Mouse (Mus musculus) midbrain, embryonic 14.5 days (tissue): ENCODE measurements at regions not wholly inside any gene's neighbourhood (a gene's known extent, or its start where the extent isn't known, plus 50 kb on each side); places are given as distances from the start of the nearest gene placed in this dataset.

Experiments
- ATAC-seq: fragments of 200-750 bp; cut with Nextera tagmentation; 2 replicates; pipeline ENCODE4 v1.8.0; 2017; ENCODE audit warnings: moderate number of reproducible peaks, moderate library complexity; ENCODE audit not compliant: low FRiP score, low TSS enrichment
- DNase-seq: peaks from one replicate; pipeline ENCODE4 v3.0.0-alpha.2; 2015
- H3K27ac ChIP-seq: fragments of 300-500 bp; sonication (generic); replicated peaks from 2 replicates; pipeline ENCODE4 v1.5.1; 2014; ENCODE audit warnings: mild to moderate bottlenecking, low read depth, low read length, moderate library complexity
- H3K27me3 ChIP-seq: fragments of 300-500 bp; sonication (generic); 2 replicates; pipeline ENCODE4 v1.6.1; 2014; ENCODE audit warnings: low read length, control low read depth, mixed read lengths; ENCODE audit not compliant: control insufficient read depth, insufficient read depth
- H3K36me3 ChIP-seq: fragments of 300-500 bp; sonication (generic); 2 replicates; pipeline ENCODE4 v1.6.1; 2014; ENCODE audit warnings: low read length, control low read depth; ENCODE audit not compliant: control insufficient read depth, insufficient read depth
- H3K4me1 ChIP-seq: fragments of 300-500 bp; sonication (generic); 2 replicates; pipeline ENCODE4 v1.6.1; 2014; ENCODE audit warnings: mild to moderate bottlenecking, antibody characterized with exemption, low read length, control low read depth; ENCODE audit not compliant: control insufficient read depth, insufficient read depth
- H3K4me2 ChIP-seq: fragments of 300-500 bp; sonication (generic); 2 replicates; pipeline ENCODE4 v1.6.1; 2014; ENCODE audit warnings: mild to moderate bottlenecking, low read length, moderate library complexity
- H3K4me3 ChIP-seq: fragments of 300-500 bp; sonication (generic); replicated peaks from 2 replicates; pipeline ENCODE4 v1.5.1; 2014; ENCODE audit warnings: low read depth, low read length
- H3K9ac ChIP-seq: fragments of 300-500 bp; sonication (generic); replicated peaks from 2 replicates; pipeline ENCODE4 v1.6.1; 2014; ENCODE audit warnings: mild to moderate bottlenecking, low read length, moderate library complexity
- H3K9me3 ChIP-seq: fragments of 300-500 bp; sonication (generic); 2 replicates; pipeline ENCODE4 v1.6.1; 2016; ENCODE audit warnings: low read length, control low read depth, mixed read lengths; ENCODE audit not compliant: control insufficient read depth
- WGBS: fragments of 180-500 bp; shearing (Covaris S2); extraction: QIAGEN DNeasy Blood & Tissue Kit; methylation state at CpG from one replicate; pipeline ENCODE4 v1.1.7; 2014; 5-methylcytosine and 5-hydroxymethylcytosine counted together

GRCm38 (mm10) chr15:69346065-69346464, 2845.4 kb upstream of the Lrrc6 start:
- Histone ChIP-seq H3K4me3 (no peak overlapping the region), H3K9me3 (no peaks in the 10 kb centered on the region), H3K27me3 (no peaks in the 10 kb centered on the region), H3K4me2 (no peak overlapping the region), H3K36me3 (no peaks in the 10 kb centered on the region), H3K9ac (no peak overlapping the region), H3K27ac (no peak overlapping the region), H3K4me1 (no peaks in the 10 kb centered on the region)
- DNase-seq: no peak
- ATAC-seq: no peak
- 83% methylated on average over 1 of the region's 1 CpGs for WGBS

- ATAC-seq (no peak), DNase-seq (no peak)
- no peak overlapping the region for H3K4me2 ChIP-seq
- H3K27me3 ChIP-seq: no peaks in the 10 kb centered on the region
- no peak overlapping the region for H3K9ac ChIP-seq
- H3K4me3 ChIP-seq: no peak overlapping the region
- WGBS: 48% methylated on average over 2 of the region's 2 CpGs
- no peaks in the 10 kb centered on the region for H3K4me1 ChIP-seq
- H3K9me3 ChIP-seq: no peaks in the 10 kb centered on the region
- H3K27ac ChIP-seq: no peak overlapping the region
- H3K36me3 ChIP-seq: no peaks in the 10 kb centered on the region
Measured at GRCm38 (mm10) chr15:69342759-69343158, 2842.0 kb upstream of the Lrrc6 start.

GRCm38 (mm10) chr15:69336491-69336890, 2835.8 kb upstream of the Lrrc6 start:
- Histone ChIP-seq H3K4me3 (no peak overlapping the region), H3K9ac (no peak overlapping the region), H3K27ac (no peak overlapping the region), H3K36me3 (no peaks in the 10 kb centered on the region), H3K4me1 (no peaks in the 10 kb centered on the region), H3K4me2 (no peak overlapping the region), H3K9me3 (no peaks in the 10 kb centered on the region), H3K27me3 (no peaks in the 10 kb centered on the region)
- 83% methylated on average over 2 of the region's 2 CpGs for WGBS
- DNase-seq (no peak), ATAC-seq (no peak)

- H3K9ac ChIP-seq: no peak overlapping the region
- H3K9me3 ChIP-seq: no peaks in the 10 kb centered on the region
- no peak for ATAC-seq
- H3K4me2 ChIP-seq: no peak overlapping the region
- H3K4me1 ChIP-seq: no peaks in the 10 kb centered on the region
- no peak for DNase-seq
- no peaks in the 10 kb centered on the region for H3K36me3 ChIP-seq
- H3K4me3 ChIP-seq: no peak overlapping the region
- no peaks in the 10 kb centered on the region for H3K27me3 ChIP-seq
- no peak overlapping the region for H3K27ac ChIP-seq
Measured at GRCm38 (mm10) chr15:69326537-69326936, 2825.8 kb upstream of the Lrrc6 start.

GRCm38 (mm10) chr15:69303100-69303499, 2802.4 kb upstream of the Lrrc6 start:
- ATAC-seq (no peak), DNase-seq (no peak)
- Histone ChIP-seq H3K4me2 (no peak overlapping the region), H3K9me3 (no peaks in the 10 kb centered on the region), H3K27me3 (no peaks in the 10 kb centered on the region), H3K27ac (no peak overlapping the region), H3K9ac (no peak overlapping the region), H3K4me3 (no peak overlapping the region), H3K4me1 (no peaks in the 10 kb centered on the region), H3K36me3 (no peaks in the 10 kb centered on the region)
- WGBS: 79% methylated on average over 5 of the region's 5 CpGs

- DNase-seq (no peak), ATAC-seq (no peak)
- WGBS: 73% methylated on average over 1 of the region's 1 CpGs
- Histone ChIP-seq H3K27me3 (no peaks in the 10 kb centered on the region), H3K36me3 (no peaks in the 10 kb centered on the region), H3K4me2 (no peak overlapping the region), H3K9me3 (no peaks in the 10 kb centered on the region), H3K4me3 (no peak overlapping the region), H3K9ac (no peak overlapping the region), H3K4me1 (no peaks in the 10 kb centered on the region), H3K27ac (no peak overlapping the region)
Measured at GRCm38 (mm10) chr15:69291273-69291672, 2790.6 kb upstream of the Lrrc6 start.

GRCm38 (mm10) chr15:69275546-69276255, 2775.0 kb upstream of the Lrrc6 start:
- H3K4me2 ChIP-seq: no peak overlapping the region
- H3K9me3 ChIP-seq: no peaks in the 10 kb centered on the region
- no peaks in the 10 kb centered on the region for H3K36me3 ChIP-seq
- H3K27ac ChIP-seq: no peak overlapping the region
- H3K27me3 ChIP-seq: no peaks in the 10 kb centered on the region
- H3K9ac ChIP-seq: no peak overlapping the region
- H3K4me3 ChIP-seq: no peak overlapping the region
- no peaks in the 10 kb centered on the region for H3K4me1 ChIP-seq
- DNase-seq (no peak), ATAC-seq (no peak)

GRCm38 (mm10) chr15:69274225-69274766, 2773.6 kb upstream of the Lrrc6 start:
- Histone ChIP-seq H3K4me2 (no peak overlapping the region), H3K36me3 (no peaks in the 10 kb centered on the region), H3K4me1 (no peaks in the 10 kb centered on the region), H3K27ac (no peak overlapping the region), H3K4me3 (no peak overlapping the region), H3K9me3 (no peaks in the 10 kb centered on the region), H3K27me3 (no peaks in the 10 kb centered on the region), H3K9ac (no peak overlapping the region)
- WGBS: 78% methylated on average over 8 of the region's 8 CpGs
- ATAC-seq (no peak), DNase-seq (no peak)

GRCm38 (mm10) chr15:69273518-69273917, 2772.8 kb upstream of the Lrrc6 start:
- ATAC-seq (no peak), DNase-seq (no peak)
- Histone ChIP-seq H3K27me3 (no peaks in the 10 kb centered on the region), H3K36me3 (no peaks in the 10 kb centered on the region), H3K4me3 (no peak overlapping the region), H3K9me3 (no peaks in the 10 kb centered on the region), H3K27ac (no peak overlapping the region), H3K4me1 (no peaks in the 10 kb centered on the region), H3K9ac (no peak overlapping the region), H3K4me2 (no peak overlapping the region)
- WGBS: 80% methylated on average over 1 of the region's 1 CpGs
